Mouse (Mus musculus) erythroblast, embryonic 14.5 days (primary cell): ENCODE results near the gene Omt2a.
"Not testable (repeated sequence)": the region's sequence is repeated elsewhere in the genome, so short reads cannot be mapped to it uniquely, and the experiment has no call there.

Experiments used
- GATA1 ChIP-seq: IDR thresholded peaks from 2 replicates; pipeline ENCODE4 v1.6.1; 2012; ENCODE audit warnings: low read length, inconsistent platforms, mixed read lengths
- TAL1 ChIP-seq: IDR thresholded peaks from 3 replicates; pipeline ENCODE4 v1.6.1; 2012; ENCODE audit warnings: low read length, inconsistent platforms, mixed read lengths

- not testable (repeated sequence) for TF ChIP-seq GATA1, TAL1
Observed at GRCm38 (mm10) chr9:78345235-78345634, 30.6 kb upstream of the Omt2a start.
